Mouse (Mus musculus): ENCODE results near the gene Hspa1l.

GRCm38 (mm10) chr17:34950514-34951455 lies 21.7 kb upstream of the Hspa1l start:
- TF ChIP-seq CTCF (IDR thresholded peaks at IDR 0.05; ENCODE audit: low read depth) = peak; percentile 22; the same call in 1 of the 2 replicates
- no peak for TF ChIP-seq EP300 (IDR thresholded peaks at IDR 0.05; ENCODE audit: low read depth)

All from liver, postnatal 0 days (tissue).